Mouse (Mus musculus): ENCODE measurements at regions not wholly inside any gene's neighbourhood (a gene's known extent, or its start where the extent isn't known, plus 50 kb on each side); places are given as distances from the start of the nearest gene placed in this dataset.

DNA sequence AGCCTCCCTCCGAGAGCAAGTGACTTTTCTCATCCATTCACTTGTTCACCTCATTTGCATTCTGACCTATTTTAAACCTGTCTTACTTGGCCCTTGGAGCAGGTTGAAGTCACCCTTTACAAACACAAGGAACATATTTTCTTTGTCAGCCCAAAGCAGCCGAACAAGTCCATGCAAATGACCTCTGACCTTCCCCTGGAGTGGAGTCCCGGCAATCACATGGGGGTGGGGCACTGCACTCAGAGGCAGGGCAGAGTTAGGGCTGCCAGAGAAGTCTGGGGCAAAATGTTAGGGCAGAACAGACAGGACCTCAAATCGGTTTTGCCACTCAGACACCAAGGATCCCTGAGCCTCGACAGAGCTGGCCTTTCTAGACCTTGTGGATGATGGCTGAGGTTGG is 102.7 kb upstream of the Mrps22 start:
- H3K9ac ChIP-seq (ENCODE audit: insufficient read depth, low read depth, low read length, poor library complexity, severe bottlenecking) = no peak overlapping the region
- in situ Hi-C loops (cut with MboI; ENCODE audit: low sequenced_read_pairs in 2 of 2, unreplicated experiment in 2 of 2) = no loop called here
- no peak for DNase-seq (ENCODE audit: low read depth, low spot score)
- peaks cover 0 to 3% of the 10 kb centered on the region in 2 experiments; a peak in 1 of 4 replicates for H3K4me1 ChIP-seq (ENCODE audit: control insufficient read depth in 2 of 2, insufficient read depth in 2 of 2, low read length in 2 of 2, poor library complexity in 1 of 2)
- no peak for TF ChIP-seq ZC3H11A (IDR thresholded peaks at IDR 0.05; ENCODE audit: borderline replicate concordance, low read depth, low read length)
- no peak for TF ChIP-seq CHD2 (IDR thresholded peaks at IDR 0.05; ENCODE audit: low read depth, low read length)
- no peak for TF ChIP-seq ZNF384 (IDR thresholded peaks at IDR 0.05; ENCODE audit: low read depth, low read length)
- TF ChIP-seq MAFK (IDR thresholded peaks at IDR 0.05; ENCODE audit: insufficient read depth, low read depth, low read length) = no peak
- no peak for TF ChIP-seq HCFC1 (IDR thresholded peaks at IDR 0.05; ENCODE audit: borderline replicate concordance, insufficient read depth, low read length)
- H3K27ac ChIP-seq (ENCODE audit: insufficient read depth, low read depth, low read length, poor library complexity, severe bottlenecking) = no peak overlapping the region
- H3K4me3 ChIP-seq (ENCODE audit: insufficient read depth in 1 of 2, low read depth in 1 of 2, low read length in 2 of 2, poor library complexity in 1 of 2, severe bottlenecking in 1 of 2) = no peak overlapping the region
- H3K36me3 ChIP-seq (ENCODE audit: control insufficient read depth, insufficient read depth, low read length, poor library complexity, severe bottlenecking) = no peaks in the 10 kb centered on the region
- H3K9me3 ChIP-seq (ENCODE audit: control insufficient read depth, insufficient read depth, low read depth, low read length) = no peaks in the 10 kb centered on the region

GRCm38 (mm10) chr9:98703331-98703730 is 101.9 kb upstream of the Mrps22 start:
- TF ChIP-seq HCFC1 (IDR thresholded peaks at IDR 0.05; ENCODE audit: borderline replicate concordance, insufficient read depth, low read length) (no peak), ZNF384 (IDR thresholded peaks at IDR 0.05; ENCODE audit: low read depth, low read length) (no peak)
- Histone ChIP-seq H3K27ac (ENCODE audit: insufficient read depth, low read depth, low read length, poor library complexity, severe bottlenecking) (no peak overlapping the region), H3K4me3 (ENCODE audit: insufficient read depth in 1 of 2, low read depth in 1 of 2, low read length in 2 of 2, poor library complexity in 1 of 2, severe bottlenecking in 1 of 2) (no peak overlapping the region), H3K9ac (ENCODE audit: insufficient read depth, low read depth, low read length, poor library complexity, severe bottlenecking) (no peak overlapping the region), H3K9me3 (ENCODE audit: control insufficient read depth, insufficient read depth, low read depth, low read length) (no peaks in the 10 kb centered on the region), H3K4me1 (ENCODE audit: control insufficient read depth in 2 of 2, insufficient read depth in 2 of 2, low read length in 2 of 2, poor library complexity in 1 of 2) (peaks cover 0 to 3% of the 10 kb centered on the region in 2 experiments; a peak in 1 of 4 replicates), H3K36me3 (ENCODE audit: control insufficient read depth, insufficient read depth, low read length, poor library complexity, severe bottlenecking) (no peaks in the 10 kb centered on the region)
- in situ Hi-C loops (cut with MboI; ENCODE audit: low sequenced_read_pairs in 2 of 2, unreplicated experiment in 2 of 2) = no loop called here
- DNase-seq (ENCODE audit: low read depth, low spot score) = no peak

DNA sequence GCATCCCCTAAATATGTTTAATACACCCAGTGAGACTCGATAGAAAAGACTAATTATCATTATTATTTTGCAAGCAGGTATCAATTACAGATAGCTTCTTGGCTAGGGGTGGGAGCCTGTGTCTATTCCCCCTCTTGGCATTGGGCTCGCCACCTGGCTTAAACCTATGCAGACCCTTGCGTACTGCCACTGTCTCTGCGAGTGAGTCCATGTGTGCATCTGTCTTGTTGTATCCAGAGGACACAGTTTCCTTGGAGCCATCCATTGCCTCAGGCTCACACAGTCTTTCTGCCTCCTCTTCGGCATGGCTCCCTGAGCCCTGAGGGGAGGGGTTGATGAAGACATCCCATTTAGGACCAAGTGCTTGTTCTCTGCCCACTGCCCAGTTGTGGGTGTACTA is 99.1 kb upstream of the Mrps22 start:
- in situ Hi-C loops (cut with MboI; ENCODE audit: low sequenced_read_pairs in 2 of 2, unreplicated experiment in 2 of 2) = no loop called here
- H3K36me3 ChIP-seq (ENCODE audit: control insufficient read depth, insufficient read depth, low read length, poor library complexity, severe bottlenecking) = no peaks in the 10 kb centered on the region
- no peak overlapping the region for H3K27ac ChIP-seq (ENCODE audit: insufficient read depth, low read depth, low read length, poor library complexity, severe bottlenecking)
- no peaks in the 10 kb centered on the region for H3K9me3 ChIP-seq (ENCODE audit: control insufficient read depth, insufficient read depth, low read depth, low read length)
- DNase-seq (ENCODE audit: low read depth, low spot score) = no peak
- no peak overlapping the region for H3K9ac ChIP-seq (ENCODE audit: insufficient read depth, low read depth, low read length, poor library complexity, severe bottlenecking)
- H3K4me3 ChIP-seq (ENCODE audit: insufficient read depth in 1 of 2, low read depth in 1 of 2, low read length in 2 of 2, poor library complexity in 1 of 2, severe bottlenecking in 1 of 2) = no peak overlapping the region
- H3K4me1 ChIP-seq (ENCODE audit: control insufficient read depth in 2 of 2, insufficient read depth in 2 of 2, low read length in 2 of 2, poor library complexity in 1 of 2) = peaks cover 0 to 3% of the 10 kb centered on the region in 2 experiments; a peak in 1 of 4 replicates
- no peak for TF ChIP-seq HCFC1 (IDR thresholded peaks at IDR 0.05; ENCODE audit: borderline replicate concordance, insufficient read depth, low read length)
- TF ChIP-seq ZC3H11A (IDR thresholded peaks at IDR 0.05; ENCODE audit: borderline replicate concordance, low read depth, low read length) = no peak
- no peak for TF ChIP-seq ZNF384 (IDR thresholded peaks at IDR 0.05; ENCODE audit: low read depth, low read length)
- TF ChIP-seq MAFK (IDR thresholded peaks at IDR 0.05; ENCODE audit: insufficient read depth, low read depth, low read length) = no peak
- no peak for TF ChIP-seq CHD2 (IDR thresholded peaks at IDR 0.05; ENCODE audit: low read depth, low read length)

- in situ Hi-C loops (cut with MboI; ENCODE audit: low sequenced_read_pairs in 2 of 2, unreplicated experiment in 2 of 2) = no loop called here
Measured at GRCm38 (mm10) chr9:98697155-98697554, 95.7 kb upstream of the Mrps22 start.

DNA sequence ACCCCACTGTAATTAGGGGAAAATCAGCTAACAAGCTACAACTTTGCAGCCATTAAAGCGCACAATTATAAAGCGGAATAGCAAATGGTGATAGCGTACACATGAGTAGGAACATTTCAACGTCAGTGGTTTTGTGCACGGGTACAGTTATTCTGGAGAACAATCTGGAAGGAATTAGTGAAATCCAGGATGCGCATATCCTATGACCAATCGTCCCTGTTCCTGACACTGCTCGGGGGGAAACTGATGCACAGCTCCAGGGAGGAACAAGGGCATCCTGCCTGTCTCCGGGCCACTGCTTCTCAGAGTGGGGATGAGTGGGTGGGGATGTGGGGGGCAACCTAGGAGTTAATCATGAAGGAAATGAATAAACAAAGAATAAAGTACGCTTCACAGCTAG is 93.6 kb upstream of the Mrps22 start:
- H3K9me3 ChIP-seq (ENCODE audit: control insufficient read depth, insufficient read depth, low read depth, low read length) = no peaks in the 10 kb centered on the region
- H3K9ac ChIP-seq (ENCODE audit: insufficient read depth, low read depth, low read length, poor library complexity, severe bottlenecking) = no peak overlapping the region
- in situ Hi-C loops (cut with MboI; ENCODE audit: low sequenced_read_pairs in 2 of 2, unreplicated experiment in 2 of 2) = no loop called here
- no peak overlapping the region for H3K4me3 ChIP-seq (ENCODE audit: insufficient read depth in 1 of 2, low read depth in 1 of 2, low read length in 2 of 2, poor library complexity in 1 of 2, severe bottlenecking in 1 of 2)
- H3K27ac ChIP-seq (ENCODE audit: insufficient read depth, low read depth, low read length, poor library complexity, severe bottlenecking) = no peak overlapping the region
- H3K4me1 ChIP-seq (ENCODE audit: control insufficient read depth in 2 of 2, insufficient read depth in 2 of 2, low read length in 2 of 2, poor library complexity in 1 of 2) = no peaks in the 10 kb centered on the region
- TF ChIP-seq CHD2 (IDR thresholded peaks at IDR 0.05; ENCODE audit: low read depth, low read length) = no peak
- no peaks in the 10 kb centered on the region for H3K36me3 ChIP-seq (ENCODE audit: control insufficient read depth, insufficient read depth, low read length, poor library complexity, severe bottlenecking)
- no peak for DNase-seq (ENCODE audit: low read depth, low spot score)

More at GRCm38 (mm10) chr9:98697155-98697554, 95.7 kb upstream of the Mrps22 start:
- Histone ChIP-seq H3K9me3 (ENCODE audit: control insufficient read depth, insufficient read depth, low read depth, low read length) (no peaks in the 10 kb centered on the region), H3K4me3 (ENCODE audit: insufficient read depth in 1 of 2, low read depth in 1 of 2, low read length in 2 of 2, poor library complexity in 1 of 2, severe bottlenecking in 1 of 2) (no peak overlapping the region), H3K4me1 (ENCODE audit: control insufficient read depth in 2 of 2, insufficient read depth in 2 of 2, low read length in 2 of 2, poor library complexity in 1 of 2) (no peaks in the 10 kb centered on the region), H3K36me3 (ENCODE audit: control insufficient read depth, insufficient read depth, low read length, poor library complexity, severe bottlenecking) (no peaks in the 10 kb centered on the region), H3K9ac (ENCODE audit: insufficient read depth, low read depth, low read length, poor library complexity, severe bottlenecking) (no peak overlapping the region), H3K27ac (ENCODE audit: insufficient read depth, low read depth, low read length, poor library complexity, severe bottlenecking) (no peak overlapping the region)
- no peak for TF ChIP-seq MAFK (IDR thresholded peaks at IDR 0.05; ENCODE audit: insufficient read depth, low read depth, low read length)
- 0 out of 2 replicates have a peak, but pooled peaks have one; percentile 24 for TF ChIP-seq ZC3H11A (IDR thresholded peaks at IDR 0.05; ENCODE audit: borderline replicate concordance, low read depth, low read length)
- TF ChIP-seq CHD2 (IDR thresholded peaks at IDR 0.05; ENCODE audit: low read depth, low read length) = no peak
- no peak for TF ChIP-seq ZNF384 (IDR thresholded peaks at IDR 0.05; ENCODE audit: low read depth, low read length)
- no peak for TF ChIP-seq HCFC1 (IDR thresholded peaks at IDR 0.05; ENCODE audit: borderline replicate concordance, insufficient read depth, low read length)
- peak; percentile 44 for DNase-seq (ENCODE audit: low read depth, low spot score)

Measured in ES-E14 (cell line).